Mouse (Mus musculus): ENCODE measurements around the gene Mllt6. TPM values are rescaled to one million over a fixed set of nuclear protein-coding genes. Genes with fewer than 3 reads are reported as not detected.

Gene Mllt6
- total RNA-seq, 1 experiment from 2014 or later = 34.4 TPM

GRCm38 (mm10) chr11:97663528-97664338, 519 bp downstream of the Mllt6 start:
- no peak for ATAC-seq (replicated peaks; ENCODE audit: insufficient number of reproducible peaks, low FRiP score, low TSS enrichment, poor library complexity, severe bottlenecking)

- no peak for ATAC-seq (replicated peaks; ENCODE audit: insufficient number of reproducible peaks, low FRiP score, low TSS enrichment, poor library complexity, severe bottlenecking)
Measured at GRCm38 (mm10) chr11:97664339-97664665, 1.1 kb downstream of the Mllt6 start.

- ATAC-seq (replicated peaks; ENCODE audit: insufficient number of reproducible peaks, low FRiP score, low TSS enrichment, poor library complexity, severe bottlenecking) = no peak
Measured at GRCm38 (mm10) chr11:97664771-97665240, 1.6 kb downstream of the Mllt6 start.

- ATAC-seq (replicated peaks; ENCODE audit: insufficient number of reproducible peaks, low FRiP score, low TSS enrichment, poor library complexity, severe bottlenecking) = no peak
Measured at GRCm38 (mm10) chr11:97665431-97665830, 2.2 kb downstream of the Mllt6 start.

- no peak for ATAC-seq (replicated peaks; ENCODE audit: insufficient number of reproducible peaks, low FRiP score, low TSS enrichment, poor library complexity, severe bottlenecking)
Measured at GRCm38 (mm10) chr11:97666221-97666620, 3.0 kb downstream of the Mllt6 start.

- no peak for ATAC-seq (replicated peaks; ENCODE audit: insufficient number of reproducible peaks, low FRiP score, low TSS enrichment, poor library complexity, severe bottlenecking)
Measured at GRCm38 (mm10) chr11:97666794-97667193, 3.6 kb downstream of the Mllt6 start.

- ATAC-seq (replicated peaks; ENCODE audit: insufficient number of reproducible peaks, low FRiP score, low TSS enrichment, poor library complexity, severe bottlenecking) = no peak
Measured at GRCm38 (mm10) chr11:97668160-97668559, 4.9 kb downstream of the Mllt6 start.

- ATAC-seq (replicated peaks; ENCODE audit: insufficient number of reproducible peaks, low FRiP score, low TSS enrichment, poor library complexity, severe bottlenecking) = no peak
Measured at GRCm38 (mm10) chr11:97669268-97669667, 6.1 kb downstream of the Mllt6 start.

DNA sequence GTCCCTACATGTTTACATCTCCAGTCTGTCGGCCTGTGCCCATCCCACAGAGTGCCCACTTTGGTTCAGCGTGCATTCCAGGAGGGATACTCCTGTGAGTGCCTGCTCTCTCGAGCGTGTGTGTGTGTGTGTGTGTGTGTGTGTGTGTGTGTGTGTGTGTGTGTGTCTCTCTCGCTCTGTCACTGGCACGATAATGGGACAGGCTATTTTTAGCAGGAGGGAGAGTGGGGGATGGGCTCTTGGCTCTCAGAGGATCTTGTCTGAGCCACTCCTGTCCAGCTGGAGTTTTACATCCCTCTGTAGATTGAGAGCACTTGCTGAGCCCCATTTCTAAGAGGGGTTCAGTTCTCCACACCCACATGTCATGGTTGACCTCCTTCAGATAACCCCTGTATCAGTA, 6.6 kb downstream of the Mllt6 start:
- no peak for ATAC-seq (replicated peaks; ENCODE audit: insufficient number of reproducible peaks, low FRiP score, low TSS enrichment, poor library complexity, severe bottlenecking)

GRCm38 (mm10) chr11:97670234-97671176, 7.3 kb downstream of the Mllt6 start:
- ATAC-seq (replicated peaks; ENCODE audit: insufficient number of reproducible peaks, low FRiP score, low TSS enrichment, poor library complexity, severe bottlenecking) = no peak

- no peak for ATAC-seq (replicated peaks; ENCODE audit: insufficient number of reproducible peaks, low FRiP score, low TSS enrichment, poor library complexity, severe bottlenecking)
Measured at GRCm38 (mm10) chr11:97671177-97671527, 7.9 kb downstream of the Mllt6 start.

- ATAC-seq (replicated peaks; ENCODE audit: insufficient number of reproducible peaks, low FRiP score, low TSS enrichment, poor library complexity, severe bottlenecking) = no peak
Measured at GRCm38 (mm10) chr11:97673148-97673547, 9.9 kb downstream of the Mllt6 start.

- ATAC-seq (replicated peaks; ENCODE audit: insufficient number of reproducible peaks, low FRiP score, low TSS enrichment, poor library complexity, severe bottlenecking) = no peak
Measured at GRCm38 (mm10) chr11:97676050-97676754, 13.0 kb downstream of the Mllt6 start.

- no peak for ATAC-seq (replicated peaks; ENCODE audit: insufficient number of reproducible peaks, low FRiP score, low TSS enrichment, poor library complexity, severe bottlenecking)
Measured at GRCm38 (mm10) chr11:97677381-97677780, 14.2 kb downstream of the Mllt6 start.

- no peak for ATAC-seq (replicated peaks; ENCODE audit: insufficient number of reproducible peaks, low FRiP score, low TSS enrichment, poor library complexity, severe bottlenecking)
Measured at GRCm38 (mm10) chr11:97677842-97678241, 14.6 kb downstream of the Mllt6 start.

DNA sequence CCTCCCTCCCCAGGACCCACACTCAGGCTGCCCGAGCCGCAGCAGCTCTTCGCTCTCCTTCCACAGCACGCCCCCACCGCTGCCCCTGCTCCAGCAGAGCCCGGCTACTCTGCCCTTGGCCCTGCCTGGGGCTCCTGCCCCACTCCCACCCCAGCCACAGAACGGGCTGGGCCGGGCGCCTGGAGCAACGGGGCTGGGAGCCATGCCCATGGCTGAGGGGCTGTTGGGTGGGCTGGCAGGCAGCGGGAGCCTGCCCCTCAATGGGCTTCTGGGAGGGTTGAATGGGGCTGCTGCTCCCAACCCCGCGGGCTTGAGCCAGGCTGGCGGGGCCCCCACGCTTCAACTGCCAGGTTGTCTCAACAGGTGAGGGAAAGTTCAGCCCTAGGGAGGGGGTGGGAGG, 15.1 kb downstream of the Mllt6 start:
- ATAC-seq (replicated peaks; ENCODE audit: insufficient number of reproducible peaks, low FRiP score, low TSS enrichment, poor library complexity, severe bottlenecking) = no peak

- no peak for ATAC-seq (replicated peaks; ENCODE audit: insufficient number of reproducible peaks, low FRiP score, low TSS enrichment, poor library complexity, severe bottlenecking)
Measured at GRCm38 (mm10) chr11:97680430-97680829, 17.2 kb downstream of the Mllt6 start.

- ATAC-seq (replicated peaks; ENCODE audit: insufficient number of reproducible peaks, low FRiP score, low TSS enrichment, poor library complexity, severe bottlenecking) = no peak
Measured at GRCm38 (mm10) chr11:97682504-97683055, 19.4 kb downstream of the Mllt6 start.
